Mouse (Mus musculus): ENCODE measurements around the gene Rhoh.

Rhoh gene

GRCm38 (mm10) chr5:65926666-65927065 is 65.7 kb downstream of the Rhoh start:
- DNase-seq (ENCODE audit: low read depth, low spot score), result no peak

GRCm38 (mm10) chr5:65929162-65929561 is 68.1 kb downstream of the Rhoh start:
- DNase-seq (ENCODE audit: low read depth, low spot score), result no peak

GRCm38 (mm10) chr5:65930171-65930570 is 69.2 kb downstream of the Rhoh start:
- DNase-seq (ENCODE audit: low read depth, low spot score), result no peak

- DNase-seq (ENCODE audit: low read depth, low spot score), result no peak
Observed at GRCm38 (mm10) chr5:65933258-65933657, 72.2 kb downstream of the Rhoh start.

GRCm38 (mm10) chr5:65933764-65934163 is 72.8 kb downstream of the Rhoh start:
- DNase-seq (ENCODE audit: low read depth, low spot score), result no peak

- no peak for DNase-seq (ENCODE audit: low read depth, low spot score)
Observed at GRCm38 (mm10) chr5:65934783-65935182, 73.8 kb downstream of the Rhoh start, which contains the start of gene Chrna9. Chrna9 (plus strand) TSS chr5:65934921.

- DNase-seq (ENCODE audit: low read depth, low spot score), result no peak
Observed at GRCm38 (mm10) chr5:65937011-65937726, 76.2 kb downstream of the Rhoh start.

GRCm38 (mm10) chr5:65937998-65938715 is 77.1 kb downstream of the Rhoh start:
- peak; percentile 79 for DNase-seq (ENCODE audit: low read depth, low spot score)

GRCm38 (mm10) chr5:65941145-65941544 is 80.1 kb downstream of the Rhoh start:
- DNase-seq (ENCODE audit: low read depth, low spot score), result no peak

All from forelimb bud, embryonic 11.5 days (tissue).